Mouse (Mus musculus) T-helper 1 cell (primary cell): Measurements from ENCODE around the gene Fam198b.

ENCODE experiments used
- in situ Hi-C: fragments of 300-600 bp; cut with MboI, MseI; formaldehyde crosslinking; loops from one replicate; pipeline ENCODE4 v1.15.1; 2025; ENCODE audit warnings: high pct_unique_total_duplicates

Gene Fam198b

GRCm38 (mm10) chr3:79884305-79884704 is at the start of gene Fam198b:
Fam198b (plus strand) TSS chr3:79884533.
- in situ Hi-C loops: no loop called here

GRCm38 (mm10) chr3:79838751-79839150 is 45.6 kb upstream of the Fam198b start:
- in situ Hi-C loops: no loop called here

GRCm38 (mm10) chr3:79841475-79841874 is 42.9 kb upstream of the Fam198b start:
- in situ Hi-C loops: no loop called here

GRCm38 (mm10) chr3:79842165-79842564 is 42.2 kb upstream of the Fam198b start:
- in situ Hi-C loops: no loop called here

- in situ Hi-C loops: no loop called here
Measured at GRCm38 (mm10) chr3:79842616-79843016, 41.7 kb upstream of the Fam198b start.

DNA sequence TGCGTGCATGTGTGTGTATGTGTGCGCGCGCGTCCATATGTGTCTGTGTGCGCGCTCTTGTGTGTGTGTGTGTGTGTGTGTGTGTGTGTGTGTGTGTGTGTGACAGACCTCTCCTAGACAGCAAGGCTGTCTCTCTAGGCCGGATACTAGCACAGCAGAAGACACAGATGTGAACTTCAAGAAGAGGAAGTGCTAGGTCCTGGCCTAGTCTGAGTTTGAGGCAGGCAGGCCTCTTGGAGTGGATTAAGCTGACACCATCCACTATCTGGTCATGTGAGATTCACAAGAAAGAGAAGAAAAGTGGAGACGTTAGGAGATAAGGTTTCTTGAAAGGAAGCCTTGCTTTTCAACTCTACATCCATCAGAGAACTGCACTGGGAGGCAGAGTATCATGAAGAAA is 40.3 kb upstream of the Fam198b start:
- in situ Hi-C loops: no loop called here

- in situ Hi-C loops: no loop called here
Measured at GRCm38 (mm10) chr3:79846633-79847032, 37.7 kb upstream of the Fam198b start.

GRCm38 (mm10) chr3:79848841-79849240 is 35.5 kb upstream of the Fam198b start:
- in situ Hi-C loops: no loop called here

DNA sequence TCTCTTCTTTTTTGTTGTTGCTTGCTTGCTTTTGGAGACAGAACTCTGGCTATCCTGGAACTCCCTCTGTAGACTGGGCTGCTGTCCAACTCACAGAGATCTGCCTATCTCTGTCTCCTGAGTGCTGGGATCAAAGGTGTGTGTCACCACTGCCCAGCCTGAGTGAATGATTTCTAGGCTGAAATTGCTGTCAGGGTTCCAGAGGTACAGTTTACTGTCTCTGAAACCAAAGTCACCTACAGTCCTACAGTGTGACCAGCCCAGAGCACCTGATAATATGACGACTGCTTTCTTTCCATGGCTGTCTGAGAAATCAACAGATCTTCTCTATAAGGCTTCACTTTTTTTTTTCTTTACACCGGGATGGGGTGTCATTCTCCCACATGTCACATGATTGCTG is 34.7 kb upstream of the Fam198b start:
- in situ Hi-C loops: no loop called here

GRCm38 (mm10) chr3:79850656-79851055 is 33.7 kb upstream of the Fam198b start:
- in situ Hi-C loops: no loop called here

DNA sequence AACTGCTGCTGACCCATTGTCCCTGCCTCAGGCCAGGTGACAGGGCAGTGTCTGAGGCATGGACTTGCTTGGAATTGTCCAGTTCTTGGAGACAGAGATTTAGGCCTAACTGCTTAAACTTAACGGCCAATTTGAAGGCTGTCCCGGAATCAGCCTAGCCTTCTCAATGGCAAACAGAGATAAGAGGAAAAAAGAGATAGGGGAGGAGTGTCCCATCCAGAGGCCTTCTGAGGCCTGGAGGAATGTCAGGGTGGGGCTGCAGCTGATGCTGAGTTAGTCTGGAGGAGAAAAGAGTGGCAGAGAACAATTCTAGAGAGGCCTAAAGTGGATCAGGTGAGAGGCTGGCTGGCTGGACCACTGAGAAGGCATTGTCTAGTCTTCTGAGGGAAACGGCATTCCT is 32.2 kb upstream of the Fam198b start:
- in situ Hi-C loops: no loop called here

DNA sequence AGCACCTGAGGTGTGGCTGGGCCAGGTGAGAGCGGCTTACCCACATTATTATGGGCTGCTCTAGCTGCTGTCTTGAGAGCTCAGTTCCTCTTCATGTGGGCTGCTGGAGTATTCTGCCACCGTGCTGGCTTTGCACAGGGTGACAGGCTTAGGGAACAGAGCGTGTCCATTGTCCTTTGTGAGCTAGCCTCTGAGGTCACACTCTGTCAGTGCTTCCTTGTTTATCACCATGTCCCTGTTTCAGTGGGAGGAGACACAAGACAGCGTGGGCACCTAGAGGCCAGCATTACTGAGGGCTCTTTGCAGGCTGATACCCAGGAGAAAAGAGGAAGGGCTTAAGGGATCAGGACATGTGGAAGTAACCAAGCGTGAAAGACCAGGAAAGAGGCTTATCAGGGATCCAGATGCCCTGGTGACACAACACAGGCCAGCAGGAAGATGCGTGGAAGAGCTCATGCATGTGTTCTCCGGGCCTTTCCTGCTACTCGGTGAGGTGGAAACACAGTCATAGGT is 31.6 kb upstream of the Fam198b start, which contains the start of gene Tmem144:
Gene Tmem144 (minus strand): TSS at position 120 of the 513 bp plus-strand sequence.
- in situ Hi-C loops: no loop called here

DNA sequence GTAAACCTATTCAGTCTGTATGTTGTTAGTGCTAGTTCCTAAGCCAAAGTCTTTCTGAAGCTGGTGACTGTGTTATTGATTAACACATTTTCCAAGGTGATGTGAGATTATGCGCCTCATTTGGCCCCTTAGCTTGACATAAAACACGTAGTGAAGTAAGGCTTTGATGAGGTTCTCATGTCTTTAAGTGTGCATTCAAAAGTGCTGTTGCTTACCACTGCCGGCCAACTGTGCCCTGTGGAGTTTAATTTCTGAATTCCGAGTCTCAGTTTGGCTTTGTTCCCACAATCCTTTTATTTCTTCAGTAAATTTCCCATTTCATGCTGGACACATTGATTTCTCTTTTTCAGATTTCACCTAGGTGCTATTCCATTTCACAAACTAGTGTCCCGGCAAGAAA is 26.6 kb upstream of the Fam198b start:
- in situ Hi-C loops: no loop called here

DNA sequence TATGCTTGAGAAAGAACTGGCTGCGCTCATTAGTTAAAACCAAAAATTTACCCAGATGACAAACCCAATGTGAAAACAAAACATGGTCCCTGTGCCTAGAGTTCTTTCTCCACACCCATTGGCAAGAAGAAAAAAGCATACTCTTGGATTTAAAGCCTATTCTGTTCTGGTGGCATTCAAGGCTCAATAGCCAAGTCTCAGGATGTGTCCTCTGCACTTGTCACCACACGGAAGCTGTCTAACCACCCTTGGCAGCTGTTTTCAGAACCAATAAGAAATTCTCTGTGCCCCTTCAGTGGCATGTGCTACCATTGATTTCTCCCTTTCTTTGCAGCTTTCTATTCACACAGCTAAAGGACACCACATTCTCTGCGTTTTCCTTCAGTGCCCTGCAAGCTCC is 26.1 kb upstream of the Fam198b start:
- in situ Hi-C loops: no loop called here

DNA sequence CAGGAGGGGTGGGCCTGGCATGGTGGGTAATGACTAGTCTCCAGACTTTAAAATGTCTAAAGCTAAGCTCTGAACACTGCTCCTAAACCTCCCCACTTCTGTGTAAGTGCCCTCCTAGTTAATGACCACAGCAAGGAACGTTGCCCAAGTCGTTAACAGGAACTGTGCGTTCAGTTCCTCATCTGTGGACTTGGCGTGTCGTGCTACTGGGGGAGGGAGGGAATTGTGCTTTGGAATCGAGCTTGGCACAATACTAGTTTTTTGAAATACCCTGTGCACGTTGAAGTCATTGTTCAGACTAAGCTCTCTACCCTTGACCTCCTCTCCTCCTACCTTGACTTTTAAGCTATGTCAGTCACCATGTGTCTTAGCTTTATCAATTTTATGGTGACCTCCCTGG is 19.5 kb upstream of the Fam198b start:
- in situ Hi-C loops: loop anchor here (5.0 kb wide), 1 partner anchor 192 kb away; no protein-coding TSS in a partner anchor

- in situ Hi-C loops: no loop called here
Measured at GRCm38 (mm10) chr3:79866089-79866488, 18.2 kb upstream of the Fam198b start.

- in situ Hi-C loops: no loop called here
Measured at GRCm38 (mm10) chr3:79866526-79866925, 17.8 kb upstream of the Fam198b start.

GRCm38 (mm10) chr3:79867121-79867709 is 17.1 kb upstream of the Fam198b start:
- in situ Hi-C loops: no loop called here

- in situ Hi-C loops: no loop called here
Measured at GRCm38 (mm10) chr3:79875471-79875870, 8.9 kb upstream of the Fam198b start.

- in situ Hi-C loops: no loop called here
Measured at GRCm38 (mm10) chr3:79878350-79878749, 6.0 kb upstream of the Fam198b start.

DNA sequence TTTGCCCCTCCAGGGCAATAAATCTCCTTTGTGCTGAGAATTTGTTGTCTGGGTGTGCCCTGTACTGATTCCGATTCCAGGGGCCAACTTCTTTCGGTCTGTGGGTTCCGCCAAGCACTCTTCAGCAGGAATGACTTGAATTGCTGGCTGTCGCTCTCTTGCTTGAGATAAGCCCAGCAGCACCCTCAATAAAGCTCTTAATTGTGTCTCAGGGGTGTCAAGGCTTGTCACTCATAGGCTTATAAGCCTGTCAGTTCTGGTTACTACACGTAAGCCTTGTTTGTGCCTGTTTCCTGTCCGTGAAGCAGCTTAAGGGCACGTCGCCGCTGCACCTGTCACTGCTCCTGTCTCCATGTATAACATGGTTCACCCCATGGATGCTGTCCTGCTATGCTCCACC is 5.1 kb upstream of the Fam198b start:
- in situ Hi-C loops: no loop called here

- in situ Hi-C loops: no loop called here
Measured at GRCm38 (mm10) chr3:79881645-79882044, 2.7 kb upstream of the Fam198b start.

DNA sequence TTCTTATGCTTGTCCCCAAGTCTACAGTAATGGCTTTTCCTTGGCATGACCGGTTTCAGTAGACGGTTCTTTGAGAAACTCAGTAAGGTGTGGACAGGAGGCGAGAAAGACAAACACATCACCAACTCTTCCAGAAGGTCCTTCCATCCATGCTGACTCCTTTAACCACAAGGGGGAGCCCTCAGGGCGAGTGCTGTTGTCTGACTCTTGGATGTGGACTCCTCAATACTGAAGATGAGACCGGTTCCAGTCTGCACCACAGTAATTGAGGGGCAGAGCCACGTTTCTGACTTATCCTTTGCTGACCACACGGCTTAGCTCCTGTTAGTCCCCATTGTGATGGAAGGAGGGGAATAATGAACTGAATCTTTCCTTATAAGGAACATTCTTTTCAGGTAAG is 1.2 kb upstream of the Fam198b start:
- in situ Hi-C loops: no loop called here

GRCm38 (mm10) chr3:79884761-79885189 is 442 bp downstream of the Fam198b start:
- in situ Hi-C loops: loop anchor here (5.0 kb wide), 1 partner anchor 178 kb away; no protein-coding TSS in a partner anchor
